Mouse (Mus musculus) hindbrain, embryonic 16.5 days (tissue): ENCODE data around the gene Zc3h7a. TPM values are rescaled to one million over a fixed set of nuclear protein-coding genes. Genes with fewer than 3 reads are reported as not detected.

ENCODE experiments used
- ATAC-seq: fragments of 200-750 bp; cut with Nextera tagmentation; 2 replicates; pipeline ENCODE4 v1.8.0; 2017; ENCODE audit warnings: moderate TSS enrichment, moderate library complexity
- H3K27ac ChIP-seq: fragments of 300-500 bp; sonication (generic); 2 replicates; pipeline ENCODE4 v1.5.1; 2014; ENCODE audit warnings: low read depth, mild to moderate bottlenecking, control low read depth, low read length, moderate library complexity
- H3K27me3 ChIP-seq: fragments of 300-500 bp; sonication (generic); replicated peaks from 2 replicates; pipeline ENCODE4 v1.6.1; 2014; ENCODE audit warnings: low read length; ENCODE audit not compliant: control insufficient read depth, insufficient read depth
- H3K36me3 ChIP-seq: fragments of 300-500 bp; sonication (generic); 2 replicates; pipeline ENCODE4 v1.6.1; 2014; ENCODE audit warnings: mild to moderate bottlenecking, low read length, moderate library complexity, mixed read lengths; ENCODE audit not compliant: control insufficient read depth, insufficient read depth
- H3K4me1 ChIP-seq: fragments of 300-500 bp; sonication (generic); 2 replicates; pipeline ENCODE4 v1.6.1; 2014; ENCODE audit warnings: low read depth, low read length; ENCODE audit not compliant: control insufficient read depth, insufficient read depth
- H3K4me2 ChIP-seq: fragments of 300-500 bp; sonication (generic); 2 replicates; pipeline ENCODE4 v1.6.1; 2014; ENCODE audit warnings: mild to moderate bottlenecking, low read length, control low read depth, moderate library complexity
- H3K4me3 ChIP-seq: fragments of 300-500 bp; sonication (generic); 2 replicates; pipeline ENCODE4 v1.5.1; 2014; ENCODE audit warnings: mild to moderate bottlenecking, low read length, control low read depth, moderate library complexity
- H3K9ac ChIP-seq: fragments of 300-500 bp; sonication (generic); 2 replicates; pipeline ENCODE4 v1.6.1; 2014; ENCODE audit warnings: low read depth, mild to moderate bottlenecking, control low read depth, low read length, moderate library complexity
- H3K9me3 ChIP-seq: fragments of 300-500 bp; sonication (generic); 2 replicates; pipeline ENCODE4 v1.6.1; 2014; ENCODE audit warnings: mild to moderate bottlenecking, low read length, moderate library complexity; ENCODE audit not compliant: control insufficient read depth
- WGBS: fragments of 180-500 bp; shearing (Covaris S2); extraction: QIAGEN DNeasy Blood & Tissue Kit; methylation state at CpG from one replicate; pipeline ENCODE4 v1.1.7; 2014; 5-methylcytosine and 5-hydroxymethylcytosine counted together
- polyA plus RNA-seq: library from polyadenylated mRNA; unstranded; fragments of >200 nt; fragmentation: Nextera tagmentation; extraction: Ambion mirVana; gene quantifications from 2 replicates; pipeline ENCODE4 v1.2.1, GENCODE M21; 2015

The Zc3h7a gene
- polyA plus RNA-seq, 1 experiment from 2014 or later = 67.0 TPM

DNA sequence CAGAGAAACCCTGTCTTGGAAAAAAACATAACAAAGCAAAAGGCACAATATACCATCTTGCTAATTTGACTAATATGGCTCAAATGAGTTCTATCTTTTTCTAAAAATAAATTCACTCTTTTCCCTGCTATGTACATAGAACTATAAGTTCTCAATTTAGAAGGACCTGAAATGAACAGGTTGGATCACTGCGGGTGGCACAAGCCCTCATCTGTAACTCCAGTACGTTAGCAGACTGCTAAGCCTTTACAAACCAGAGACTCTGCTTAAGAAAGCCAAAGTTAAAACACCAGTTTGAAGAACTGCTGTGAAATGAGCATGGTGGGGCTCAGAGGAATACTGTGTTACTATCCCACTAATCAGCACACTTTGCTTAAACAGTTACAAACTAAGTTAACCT lies 50.8 kb downstream of the Zc3h7a start:
- Histone ChIP-seq H3K4me3 (no peak overlapping the region), H3K9ac (no peak overlapping the region), H3K4me2 (no peak overlapping the region), H3K4me1 (no peaks in the 10 kb centered on the region), H3K27ac (no peak overlapping the region), H3K36me3 (peaks cover 15% of the 10 kb centered on the region), H3K9me3 (no peaks in the 10 kb centered on the region), H3K27me3 (no peaks in the 10 kb centered on the region)
- 92% methylated on average over 2 of the region's 2 CpGs for WGBS
- no peak for ATAC-seq

DNA sequence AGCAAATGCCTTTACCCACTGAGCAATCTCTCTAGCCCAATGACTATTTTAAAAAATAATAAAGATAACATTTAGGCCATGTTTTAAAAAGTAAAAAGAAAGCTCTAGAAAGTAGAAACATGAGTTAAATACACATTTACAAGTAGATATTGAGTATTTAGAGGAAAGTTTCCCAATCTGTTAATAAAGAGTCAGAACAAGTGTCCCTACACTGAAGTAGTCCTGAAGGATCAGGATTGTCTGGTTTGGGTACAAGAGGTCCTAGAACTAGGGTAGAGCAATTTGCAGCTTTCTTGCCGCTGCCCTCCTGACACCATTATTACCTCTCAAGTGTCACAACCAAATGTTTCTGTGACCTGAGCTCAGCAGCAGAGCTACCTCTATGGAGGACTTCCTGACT lies 52.1 kb downstream of the Zc3h7a start:
- no peaks in the 10 kb centered on the region for H3K4me1 ChIP-seq
- H3K27ac ChIP-seq = no peak overlapping the region
- WGBS = 100% methylated on average over 1 of the region's 1 CpGs
- no peaks in the 10 kb centered on the region for H3K27me3 ChIP-seq
- H3K9me3 ChIP-seq = no peaks in the 10 kb centered on the region
- H3K36me3 ChIP-seq = peaks cover 18% of the 10 kb centered on the region
- H3K9ac ChIP-seq = no peak overlapping the region
- H3K4me3 ChIP-seq = no peak overlapping the region
- H3K4me2 ChIP-seq = no peak overlapping the region
- ATAC-seq = no peak

- Histone ChIP-seq H3K4me3 (no peak overlapping the region), H3K27ac (no peak overlapping the region), H3K4me2 (no peak overlapping the region), H3K4me1 (no peaks in the 10 kb centered on the region), H3K9ac (no peak overlapping the region), H3K36me3 (peaks cover 18% of the 10 kb centered on the region), H3K27me3 (no peaks in the 10 kb centered on the region), H3K9me3 (no peaks in the 10 kb centered on the region)
- no peak for ATAC-seq
- WGBS = 93% methylated on average over 2 of the region's 2 CpGs
These were observed 53.6 kb downstream of the Zc3h7a start for GRCm38 (mm10) chr16:11122625-11123024.

DNA sequence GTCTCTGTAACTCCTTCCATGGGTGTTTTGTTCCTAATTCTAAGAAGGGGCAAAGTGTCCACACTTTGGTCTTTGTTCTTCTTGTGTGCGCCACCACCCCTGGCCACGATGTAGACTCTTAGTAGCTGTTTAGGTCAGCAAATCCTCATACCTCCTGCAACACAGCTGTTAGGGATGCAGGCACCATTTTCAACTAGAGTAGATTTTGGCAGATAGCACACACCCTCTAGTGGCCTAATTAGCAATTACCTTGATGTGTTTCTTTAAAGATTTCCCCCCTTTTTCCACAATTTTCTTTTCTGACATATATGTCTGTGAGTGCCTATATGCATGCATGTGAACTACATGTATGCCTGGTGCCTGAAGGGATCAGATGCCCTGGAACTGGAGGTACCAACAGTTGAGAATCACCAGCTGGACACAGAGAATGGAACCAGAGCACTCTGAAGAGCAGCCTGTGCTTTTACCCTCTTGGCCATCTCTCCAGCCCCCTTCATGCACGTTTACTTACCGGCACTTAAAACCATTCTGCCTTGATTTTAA lies 66.9 kb downstream of the Zc3h7a start:
- WGBS = 80% methylated on average over 4 of the region's 4 CpGs
- Histone ChIP-seq H3K9me3 (no peaks in the 10 kb centered on the region), H3K4me1 (no peaks in the 10 kb centered on the region), H3K36me3 (0 out of 2 replicates have a peak, but pooled peaks cover 2% of the 10 kb centered on the region), H3K9ac (no peak overlapping the region), H3K27me3 (no peaks in the 10 kb centered on the region), H3K4me2 (no peak overlapping the region), H3K27ac (no peak overlapping the region), H3K4me3 (no peak overlapping the region)
- ATAC-seq = no peak

GRCm38 (mm10) chr16:11104905-11105304 lies 71.3 kb downstream of the Zc3h7a start:
- Histone ChIP-seq H3K9ac (no peak overlapping the region), H3K4me1 (no peaks in the 10 kb centered on the region), H3K9me3 (no peaks in the 10 kb centered on the region), H3K27me3 (no peaks in the 10 kb centered on the region), H3K36me3 (0 out of 2 replicates have a peak, but pooled peaks cover 2% of the 10 kb centered on the region), H3K4me3 (no peak overlapping the region), H3K4me2 (no peak overlapping the region), H3K27ac (no peak overlapping the region)
- WGBS = 46% methylated on average over 1 of the region's 1 CpGs
- ATAC-seq = no peak

- Histone ChIP-seq H3K36me3 (0 out of 2 replicates have a peak, but pooled peaks cover 3% of the 10 kb centered on the region), H3K4me2 (no peak overlapping the region), H3K27me3 (no peaks in the 10 kb centered on the region), H3K9me3 (no peaks in the 10 kb centered on the region), H3K27ac (no peak overlapping the region), H3K4me1 (no peaks in the 10 kb centered on the region), H3K4me3 (no peak overlapping the region), H3K9ac (no peak overlapping the region)
- no peak for ATAC-seq
- WGBS = 81% methylated on average over 3 of the region's 3 CpGs
These were observed 78.9 kb downstream of the Zc3h7a start for GRCm38 (mm10) chr16:11097301-11097700.

DNA sequence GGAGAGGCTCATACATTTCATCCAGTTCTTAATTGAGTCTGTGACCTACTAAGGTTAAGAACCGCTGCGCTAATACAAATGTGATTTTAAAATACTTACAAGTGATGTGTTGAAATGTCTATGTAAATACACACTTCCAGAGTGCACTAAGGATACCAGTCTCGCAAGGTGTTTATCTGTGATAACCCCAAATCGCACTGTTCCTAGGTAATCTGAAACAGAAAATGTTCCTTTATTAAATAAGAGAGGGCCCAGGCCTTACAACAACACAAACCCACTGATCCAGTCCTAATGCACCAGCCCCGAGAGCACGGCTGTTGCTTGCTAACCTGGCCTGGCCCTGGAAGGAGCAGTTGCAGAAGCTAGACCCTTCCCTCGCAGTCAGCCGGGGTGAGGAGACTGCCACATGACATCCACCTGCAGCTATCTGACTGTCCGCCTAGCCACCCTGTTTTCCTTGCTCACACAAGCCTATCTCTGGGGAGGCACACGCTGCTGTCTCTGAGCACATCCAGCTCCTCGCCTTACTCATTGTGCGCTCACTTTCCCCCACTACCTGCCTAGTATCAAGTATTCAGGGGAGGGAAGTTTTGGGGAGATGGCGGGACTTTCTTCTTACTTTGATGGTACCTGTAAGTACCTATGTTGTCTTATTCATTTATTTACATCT lies 82.3 kb downstream of the Zc3h7a start:
- Histone ChIP-seq H3K27me3 (no peaks in the 10 kb centered on the region), H3K4me2 (no peak overlapping the region), H3K36me3 (0 out of 2 replicates have a peak, but pooled peaks cover 5% of the 10 kb centered on the region), H3K4me3 (no peak overlapping the region), H3K4me1 (no peaks in the 10 kb centered on the region), H3K9ac (no peak overlapping the region), H3K27ac (no peak overlapping the region), H3K9me3 (no peaks in the 10 kb centered on the region)
- ATAC-seq = no peak
- 94% methylated on average over 13 of the region's 13 CpGs for WGBS

GRCm38 (mm10) chr16:11092523-11092922 lies 83.7 kb downstream of the Zc3h7a start:
- Histone ChIP-seq H3K9ac (no peak overlapping the region), H3K27me3 (no peaks in the 10 kb centered on the region), H3K4me1 (no peaks in the 10 kb centered on the region), H3K4me2 (no peak overlapping the region), H3K27ac (no peak overlapping the region), H3K4me3 (no peak overlapping the region), H3K9me3 (no peaks in the 10 kb centered on the region), H3K36me3 (peaks cover 13% of the 10 kb centered on the region)
- no peak for ATAC-seq
- 85% methylated on average over 3 of the region's 3 CpGs for WGBS

GRCm38 (mm10) chr16:11092061-11092460 lies 84.1 kb downstream of the Zc3h7a start:
- Histone ChIP-seq H3K9me3 (no peaks in the 10 kb centered on the region), H3K27me3 (no peaks in the 10 kb centered on the region), H3K36me3 (peaks cover 14% of the 10 kb centered on the region), H3K9ac (no peak overlapping the region), H3K27ac (no peak overlapping the region), H3K4me2 (no peak overlapping the region), H3K4me3 (no peak overlapping the region), H3K4me1 (no peaks in the 10 kb centered on the region)
- 70% methylated on average over 4 of the region's 4 CpGs for WGBS
- ATAC-seq = no peak
